Mouse (Mus musculus) forebrain, embryonic 16.5 days (tissue): Measurements from ENCODE around the gene Adam19. TPM values are rescaled to one million over a fixed set of nuclear protein-coding genes. Genes with fewer than 3 reads are reported as not detected.

Source experiments
- ATAC-seq: fragments of 200-750 bp; cut with Nextera tagmentation; 2 replicates; pipeline ENCODE4 v1.8.0; 2017; ENCODE audit warnings: mild to moderate bottlenecking, moderate library complexity
- H3K27ac ChIP-seq: fragments of 300-500 bp; sonication (generic); 2 replicates; pipeline ENCODE4 v1.5.1; 2014; ENCODE audit warnings: low read length, control low read depth
- H3K27me3 ChIP-seq: fragments of 300-500 bp; sonication (generic); replicated peaks from 2 replicates; pipeline ENCODE4 v1.6.1; 2014; ENCODE audit warnings: low read length; ENCODE audit not compliant: control insufficient read depth, insufficient read depth
- H3K36me3 ChIP-seq: fragments of 300-500 bp; sonication (generic); 2 replicates; pipeline ENCODE4 v1.6.1; 2014; ENCODE audit not compliant: control insufficient read depth, insufficient read depth
- H3K4me1 ChIP-seq: fragments of 300-500 bp; sonication (generic); replicated peaks from 2 replicates; pipeline ENCODE4 v1.6.1; 2014; ENCODE audit warnings: low read length; ENCODE audit not compliant: control insufficient read depth, insufficient read depth
- H3K4me2 ChIP-seq: fragments of 300-500 bp; sonication (generic); 2 replicates; pipeline ENCODE4 v1.6.1; 2014; ENCODE audit warnings: mild to moderate bottlenecking, low read length, control low read depth
- H3K4me3 ChIP-seq: fragments of 300-500 bp; sonication (generic); replicated peaks from 2 replicates; pipeline ENCODE4 v1.5.1; 2014; ENCODE audit warnings: mild to moderate bottlenecking, low read length, control low read depth
- H3K9ac ChIP-seq: fragments of 300-500 bp; sonication (generic); replicated peaks from 2 replicates; pipeline ENCODE4 v1.6.1; 2014; ENCODE audit warnings: low read depth, low read length, control low read depth
- H3K9me3 ChIP-seq: fragments of 300-500 bp; sonication (generic); 2 replicates; pipeline ENCODE4 v1.6.1; 2016; ENCODE audit warnings: low read length; ENCODE audit not compliant: control insufficient read depth
- WGBS: fragments of 180-500 bp; shearing (Covaris S2); extraction: QIAGEN DNeasy Blood & Tissue Kit; methylation state at CpG from one replicate; pipeline ENCODE4 v1.1.7; 2014; 5-methylcytosine and 5-hydroxymethylcytosine counted together
- polyA plus RNA-seq: library from polyadenylated mRNA; unstranded; fragments of >200 nt; fragmentation: Nextera tagmentation; extraction: Ambion mirVana; gene quantifications from 2 replicates; pipeline ENCODE4 v1.2.1, GENCODE M21; 2015

The Adam19 gene
- polyA plus RNA-seq, 1 experiment from 2014 or later: 10.8 TPM

- no peaks in the 10 kb centered on the region for H3K36me3 ChIP-seq
- no peaks in the 10 kb centered on the region for H3K9me3 ChIP-seq
- no peak overlapping the region for H3K27ac ChIP-seq
- no peak overlapping the region for H3K4me2 ChIP-seq
- 25% methylated on average over 17 of the region's 17 CpGs for WGBS
- peaks cover 21% of the 10 kb centered on the region for H3K4me1 ChIP-seq
- no peak overlapping the region for H3K4me3 ChIP-seq
- no peaks in the 10 kb centered on the region for H3K27me3 ChIP-seq
- no peak for ATAC-seq
- H3K9ac ChIP-seq: no peak overlapping the region
Observed at GRCm38 (mm10) chr11:46069408-46070003, 13.7 kb downstream of the Adam19 start.

DNA sequence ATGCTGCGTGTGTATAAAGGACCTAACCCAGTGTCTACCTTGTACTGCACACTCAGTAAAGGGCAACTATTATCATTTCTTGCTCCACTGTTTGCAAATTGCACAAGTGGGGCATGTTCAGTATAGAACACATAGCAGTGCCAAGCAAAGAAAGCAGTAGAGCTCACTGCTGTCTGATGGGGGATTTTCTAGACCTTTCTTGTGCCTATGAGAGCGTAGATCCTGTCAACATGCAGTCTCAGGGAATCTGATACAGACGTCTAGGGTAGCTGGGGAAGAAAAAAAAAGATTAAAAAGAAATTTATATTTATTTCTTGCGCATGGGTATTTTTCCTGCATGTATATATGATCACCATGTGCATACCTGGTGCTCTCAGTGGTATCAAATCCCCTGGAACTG lies 14.4 kb downstream of the Adam19 start:
- Histone ChIP-seq H3K9me3 (no peaks in the 10 kb centered on the region), H3K4me3 (no peak overlapping the region), H3K4me1 (peaks cover 16% of the 10 kb centered on the region), H3K27me3 (no peaks in the 10 kb centered on the region), H3K4me2 (no peak overlapping the region), H3K27ac (no peak overlapping the region), H3K36me3 (no peaks in the 10 kb centered on the region), H3K9ac (no peak overlapping the region)
- WGBS: 82% methylated on average over 4 of the region's 4 CpGs
- no peak for ATAC-seq

DNA sequence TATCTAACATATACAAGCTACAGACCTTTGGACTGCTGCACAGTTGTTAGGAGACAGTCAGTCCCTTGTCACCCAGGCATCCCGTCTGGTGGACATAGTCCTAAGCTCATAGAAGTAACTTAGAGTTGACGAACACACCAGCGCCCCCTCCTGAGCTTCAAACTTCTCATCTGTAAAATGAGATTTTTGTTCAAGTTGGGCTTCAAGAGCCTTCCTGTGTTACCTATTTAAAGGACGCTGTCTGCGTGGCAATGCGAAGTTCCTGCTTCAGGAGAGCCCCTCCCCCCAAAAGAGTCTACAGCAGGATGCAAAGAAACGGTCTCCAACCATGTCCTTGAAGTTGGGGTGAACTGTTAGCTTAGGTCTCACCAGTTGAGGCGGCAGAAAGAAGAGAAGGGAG lies 15.0 kb downstream of the Adam19 start:
- no peaks in the 10 kb centered on the region for H3K36me3 ChIP-seq
- no peak overlapping the region for H3K4me3 ChIP-seq
- H3K4me2 ChIP-seq: no peak overlapping the region
- H3K27ac ChIP-seq: no peak overlapping the region
- peaks cover 10% of the 10 kb centered on the region for H3K4me1 ChIP-seq
- ATAC-seq: no peak
- no peaks in the 10 kb centered on the region for H3K27me3 ChIP-seq
- H3K9ac ChIP-seq: no peak overlapping the region
- 72% methylated on average over 8 of the region's 8 CpGs for WGBS
- no peaks in the 10 kb centered on the region for H3K9me3 ChIP-seq

DNA sequence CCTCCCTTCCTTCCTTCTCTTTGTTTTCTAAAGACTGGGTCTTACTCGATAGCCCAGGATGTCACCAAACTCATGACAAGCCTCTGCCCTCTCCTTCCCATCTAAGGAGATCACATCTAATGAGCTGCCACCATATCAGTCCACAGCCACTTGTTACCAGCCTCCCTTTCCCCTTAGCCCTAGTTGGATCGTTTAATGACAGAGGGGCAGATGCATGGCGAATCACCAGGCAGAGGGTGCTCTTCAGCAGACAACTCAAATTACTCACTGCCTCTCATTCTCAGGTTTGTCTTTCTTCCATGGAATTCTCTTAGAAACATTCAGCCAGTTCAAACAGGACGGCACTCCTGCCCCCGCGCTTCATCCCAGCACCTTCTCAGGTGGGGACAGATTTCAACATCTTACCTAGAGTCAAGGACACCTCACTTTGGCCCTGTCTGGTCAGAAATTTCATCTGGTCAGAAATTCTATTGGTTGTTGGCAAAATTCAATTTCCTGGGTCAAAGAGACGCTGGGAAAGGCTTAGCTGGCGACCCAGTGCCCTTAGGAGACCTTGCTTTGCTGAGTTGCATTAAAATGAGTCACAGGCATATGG lies 16.8 kb downstream of the Adam19 start:
- no peaks in the 10 kb centered on the region for H3K36me3 ChIP-seq
- ATAC-seq: no peak
- WGBS: 81% methylated on average over 8 of the region's 8 CpGs
- no peak overlapping the region for H3K9ac ChIP-seq
- no peaks in the 10 kb centered on the region for H3K27me3 ChIP-seq
- H3K4me3 ChIP-seq: no peak overlapping the region
- H3K4me1 ChIP-seq: peaks cover 7% of the 10 kb centered on the region; the same call in 1 of the 2 replicates
- H3K9me3 ChIP-seq: no peaks in the 10 kb centered on the region
- H3K4me2 ChIP-seq: no peak overlapping the region
- H3K27ac ChIP-seq: no peak overlapping the region

GRCm38 (mm10) chr11:46073061-46073849 lies 17.5 kb downstream of the Adam19 start:
- H3K36me3 ChIP-seq: no peaks in the 10 kb centered on the region
- WGBS: 76% methylated on average over 15 of the region's 15 CpGs
- no peak overlapping the region for H3K27ac ChIP-seq
- H3K4me3 ChIP-seq: no peak overlapping the region
- H3K27me3 ChIP-seq: no peaks in the 10 kb centered on the region
- no peak overlapping the region for H3K9ac ChIP-seq
- no peak for ATAC-seq
- peaks cover 7% of the 10 kb centered on the region; the same call in 1 of the 2 replicates for H3K4me1 ChIP-seq
- H3K4me2 ChIP-seq: no peak overlapping the region
- no peaks in the 10 kb centered on the region for H3K9me3 ChIP-seq

GRCm38 (mm10) chr11:46073850-46074688 lies 18.3 kb downstream of the Adam19 start:
- Histone ChIP-seq H3K4me3 (no peak overlapping the region), H3K9me3 (no peaks in the 10 kb centered on the region), H3K36me3 (no peaks in the 10 kb centered on the region), H3K27me3 (no peaks in the 10 kb centered on the region), H3K27ac (no peak overlapping the region), H3K4me2 (no peak overlapping the region), H3K9ac (no peak overlapping the region), H3K4me1 (peaks cover 7% of the 10 kb centered on the region; the same call in 1 of the 2 replicates)
- WGBS: 81% methylated on average over 17 of the region's 17 CpGs
- no peak for ATAC-seq

DNA sequence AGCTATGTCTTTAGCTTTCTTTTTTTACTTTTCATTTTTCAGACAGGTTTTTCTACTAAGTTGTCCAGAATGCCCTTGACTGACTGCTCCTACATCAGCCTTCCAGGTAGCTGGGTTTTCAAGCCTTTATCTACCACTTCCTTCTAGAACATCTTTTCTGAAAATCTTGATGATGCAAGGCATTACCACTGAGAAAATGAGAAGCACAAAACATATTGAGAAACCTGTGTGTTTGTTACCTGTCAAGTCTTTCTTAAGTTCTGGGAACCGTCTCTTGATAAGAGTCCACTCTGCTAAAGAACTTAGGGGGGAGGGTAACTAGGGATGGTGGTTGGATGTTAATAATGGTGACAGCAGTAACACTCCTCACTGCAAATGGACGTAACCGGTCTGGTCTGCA lies 19.7 kb downstream of the Adam19 start:
- H3K27ac ChIP-seq: no peak overlapping the region
- no peaks in the 10 kb centered on the region for H3K9me3 ChIP-seq
- H3K4me1 ChIP-seq: no peaks in the 10 kb centered on the region; the same call in 1 of the 2 replicates
- no peak overlapping the region for H3K4me2 ChIP-seq
- no peaks in the 10 kb centered on the region for H3K36me3 ChIP-seq
- H3K9ac ChIP-seq: no peak overlapping the region
- 91% methylated on average over 3 of the region's 3 CpGs for WGBS
- H3K27me3 ChIP-seq: no peaks in the 10 kb centered on the region
- ATAC-seq: no peak
- H3K4me3 ChIP-seq: no peak overlapping the region

- no peaks in the 10 kb centered on the region; the same call in 1 of the 2 replicates for H3K4me1 ChIP-seq
- no peak for ATAC-seq
- 92% methylated on average over 11 of the region's 11 CpGs for WGBS
Observed at GRCm38 (mm10) chr11:46076442-46077158, 20.8 kb downstream of the Adam19 start.

More at GRCm38 (mm10) chr11:46076442-46077158, 20.8 kb downstream of the Adam19 start:
- H3K4me2 ChIP-seq: no peak overlapping the region
- H3K36me3 ChIP-seq: no peaks in the 10 kb centered on the region
- no peak overlapping the region for H3K9ac ChIP-seq
- H3K9me3 ChIP-seq: no peaks in the 10 kb centered on the region
- no peak overlapping the region for H3K4me3 ChIP-seq
- no peaks in the 10 kb centered on the region for H3K27me3 ChIP-seq
- no peak overlapping the region for H3K27ac ChIP-seq
